Mouse (Mus musculus) hindbrain, postnatal 0 days (tissue): ENCODE results near the gene Gm45261. TPM values are rescaled to one million over a fixed set of nuclear protein-coding genes. Genes with fewer than 3 reads are reported as not detected.

Experiments
- ATAC-seq: fragments of 200-750 bp; cut with Nextera tagmentation; 2 replicates; pipeline ENCODE4 v1.8.0; 2017; ENCODE audit warnings: mild to moderate bottlenecking, moderate TSS enrichment, moderate library complexity
- DNase-seq: peaks from one replicate; pipeline ENCODE4 v3.0.0-alpha.2; 2015; ENCODE audit warnings: low spot score
- H3K27ac ChIP-seq: fragments of 300-500 bp; sonication (generic); 2 replicates; pipeline ENCODE4 v1.5.1; 2014; ENCODE audit warnings: mild to moderate bottlenecking
- H3K27me3 ChIP-seq: fragments of 300-500 bp; sonication (generic); 2 replicates; pipeline ENCODE4 v1.6.1; 2014; ENCODE audit warnings: low read length, mixed read lengths; ENCODE audit not compliant: insufficient read depth
- H3K36me3 ChIP-seq: fragments of 300-500 bp; sonication (generic); 2 replicates; pipeline ENCODE4 v1.6.1; 2014; ENCODE audit warnings: low read length, mixed read lengths; ENCODE audit not compliant: insufficient read depth
- H3K4me1 ChIP-seq: fragments of 300-500 bp; sonication (generic); 2 replicates; pipeline ENCODE4 v1.6.1; 2014; ENCODE audit warnings: antibody characterized with exemption, low read length, mixed read lengths; ENCODE audit not compliant: insufficient read depth
- H3K4me2 ChIP-seq: fragments of 300-500 bp; sonication (generic); 2 replicates; pipeline ENCODE4 v1.6.1; 2014; ENCODE audit warnings: low read depth, mild to moderate bottlenecking, low read length, moderate library complexity, mixed read lengths
- H3K4me3 ChIP-seq: fragments of 300-500 bp; sonication (generic); 2 replicates; pipeline ENCODE4 v1.5.1; 2014; ENCODE audit warnings: low read length
- H3K9ac ChIP-seq: fragments of 300-500 bp; sonication (generic); replicated peaks from 2 replicates; pipeline ENCODE4 v1.6.1; 2014; ENCODE audit warnings: mild to moderate bottlenecking, low read length, moderate library complexity, mixed read lengths
- H3K9me3 ChIP-seq: fragments of 300-500 bp; sonication (generic); 2 replicates; pipeline ENCODE4 v1.6.1; 2016; ENCODE audit warnings: low read length, mixed read lengths
- CTCF ChIP-seq: IDR thresholded peaks from 2 replicates; pipeline ENCODE4 v1.5.1; 2016; ENCODE audit warnings: antibody characterized with exemption, control low read depth, low read depth
- WGBS: fragments of 180-500 bp; shearing (Covaris S2); extraction: QIAGEN DNeasy Blood & Tissue Kit; methylation state at CpG from one replicate; pipeline ENCODE4 v1.1.7; 2014; 5-methylcytosine and 5-hydroxymethylcytosine counted together
- polyA plus RNA-seq: library from polyadenylated mRNA; unstranded; fragments of >200 nt; fragmentation: Nextera tagmentation; extraction: Ambion mirVana; gene quantifications from 2 replicates; pipeline ENCODE4 v1.2.1, GENCODE M21; 2015
- total RNA-seq: library from RNA; depleted of rRNA; stranded (reverse); fragments of >200 nt; gene quantifications from 2 replicates; pipeline ENCODE4 v1.2.3, GENCODE M21; 2014

The Gm45261 gene
- total and polyA plus RNA-seq, 2 experiments from 2014 or later: not detected

- ATAC-seq: no peak
- no peak overlapping the region for H3K4me2 ChIP-seq
Measured at GRCm38 (mm10) chr1:80474942-80475341, 13.7 kb upstream of the Gm45261 start.

GRCm38 (mm10) chr1:80472395-80472794 lies 11.1 kb upstream of the Gm45261 start:
- TF ChIP-seq CTCF: no peak
- H3K27me3 ChIP-seq: no peaks in the 10 kb centered on the region
- H3K36me3 ChIP-seq: no peaks in the 10 kb centered on the region
- no peak overlapping the region for H3K27ac ChIP-seq
- no peak for ATAC-seq
- no peak overlapping the region for H3K9ac ChIP-seq
- no peak overlapping the region for H3K4me3 ChIP-seq
- no peaks in the 10 kb centered on the region for H3K9me3 ChIP-seq
- no peak for DNase-seq
- H3K4me1 ChIP-seq: no peaks in the 10 kb centered on the region
- 88% methylated on average over 1 of the region's 1 CpGs for WGBS
- H3K4me2 ChIP-seq: no peak overlapping the region

More at GRCm38 (mm10) chr1:80474942-80475341, 13.7 kb upstream of the Gm45261 start:
- 66% methylated on average over 1 of the region's 1 CpGs for WGBS
- Histone ChIP-seq H3K4me3 (no peak overlapping the region), H3K9me3 (no peaks in the 10 kb centered on the region), H3K9ac (no peak overlapping the region), H3K27me3 (no peaks in the 10 kb centered on the region), H3K36me3 (no peaks in the 10 kb centered on the region), H3K4me1 (no peaks in the 10 kb centered on the region), H3K27ac (no peak overlapping the region)
- no peak for TF ChIP-seq CTCF
- no peak for DNase-seq

DNA sequence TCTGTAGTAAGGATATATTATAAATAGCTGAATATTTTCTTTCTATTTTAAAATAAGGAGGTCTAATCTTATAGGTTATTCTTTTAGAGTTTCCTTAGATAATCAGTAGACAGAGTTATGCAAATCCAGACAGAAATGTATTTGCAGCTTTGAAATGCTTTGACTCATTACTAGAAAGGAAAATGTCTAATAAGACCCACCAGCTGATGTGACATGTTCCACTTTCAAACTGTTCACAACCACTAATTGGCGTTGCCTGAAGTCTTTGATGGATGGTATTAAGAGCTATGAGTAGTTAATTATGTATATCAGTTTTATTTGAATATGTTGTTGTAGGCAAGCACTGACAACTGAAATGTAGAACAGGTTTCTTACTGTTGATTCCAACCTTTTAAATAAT lies 1.3 kb downstream of the Gm45261 start:
- Histone ChIP-seq H3K27me3 (no peaks in the 10 kb centered on the region), H3K4me2 (no peak overlapping the region), H3K36me3 (no peaks in the 10 kb centered on the region), H3K4me1 (no peaks in the 10 kb centered on the region), H3K4me3 (no peak overlapping the region), H3K9me3 (no peaks in the 10 kb centered on the region), H3K9ac (no peak overlapping the region), H3K27ac (no peak overlapping the region)
- TF ChIP-seq CTCF: no peak
- ATAC-seq (no peak), DNase-seq (no peak)
- 68% methylated on average over 1 of the region's 1 CpGs for WGBS

DNA sequence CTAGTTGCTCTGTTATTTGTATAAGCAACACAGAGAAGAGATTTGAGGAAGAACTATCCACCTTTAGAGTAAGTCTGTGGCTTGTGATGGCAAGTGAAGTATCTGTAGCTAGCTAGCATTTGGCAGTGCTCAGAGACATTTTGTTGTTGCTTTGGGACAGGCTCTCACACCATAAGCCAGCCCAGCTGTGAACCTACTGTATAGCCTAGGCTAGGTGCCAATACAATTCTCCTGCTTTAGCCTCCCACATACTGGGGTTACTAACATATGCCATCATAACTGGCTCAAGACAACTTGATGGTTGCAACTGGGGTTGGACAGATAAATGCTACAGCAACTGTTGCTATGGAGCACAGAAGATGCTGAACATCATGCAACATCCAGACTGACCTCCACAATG lies 1.8 kb downstream of the Gm45261 start:
- TF ChIP-seq CTCF: no peak
- no peak overlapping the region for H3K27ac ChIP-seq
- no peaks in the 10 kb centered on the region for H3K36me3 ChIP-seq
- H3K4me3 ChIP-seq: no peak overlapping the region
- ATAC-seq (no peak), DNase-seq (no peak)
- no peaks in the 10 kb centered on the region for H3K9me3 ChIP-seq
- no peaks in the 10 kb centered on the region for H3K4me1 ChIP-seq
- H3K27me3 ChIP-seq: no peaks in the 10 kb centered on the region
- no peak overlapping the region for H3K9ac ChIP-seq
- H3K4me2 ChIP-seq: no peak overlapping the region

DNA sequence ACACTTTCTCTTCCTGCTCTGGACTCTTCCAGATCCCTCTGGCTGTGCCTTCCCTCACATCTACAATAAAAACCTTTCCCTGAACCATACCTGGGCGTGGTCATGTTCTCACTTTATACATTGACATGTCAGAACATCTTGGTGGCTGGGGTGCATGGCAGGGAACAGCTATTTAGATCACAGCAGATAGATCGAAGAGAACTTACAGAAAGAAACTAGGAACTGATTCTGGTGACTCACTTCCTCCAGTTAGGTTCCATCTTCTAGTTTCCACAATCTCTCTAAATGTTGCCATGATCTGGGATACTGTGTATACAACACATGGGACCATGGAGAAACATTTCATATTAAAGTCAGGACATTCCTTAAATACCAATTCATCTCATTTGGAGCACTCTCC lies 7.3 kb downstream of the Gm45261 start:
- no peak overlapping the region for H3K9ac ChIP-seq
- no peak overlapping the region for H3K4me3 ChIP-seq
- H3K36me3 ChIP-seq: no peaks in the 10 kb centered on the region
- H3K27me3 ChIP-seq: no peaks in the 10 kb centered on the region
- TF ChIP-seq CTCF: no peak
- 80% methylated on average over 2 of the region's 2 CpGs for WGBS
- DNase-seq (no peak), ATAC-seq (no peak)
- H3K4me1 ChIP-seq: no peaks in the 10 kb centered on the region
- no peak overlapping the region for H3K27ac ChIP-seq
- H3K4me2 ChIP-seq: no peak overlapping the region
- no peaks in the 10 kb centered on the region for H3K9me3 ChIP-seq

DNA sequence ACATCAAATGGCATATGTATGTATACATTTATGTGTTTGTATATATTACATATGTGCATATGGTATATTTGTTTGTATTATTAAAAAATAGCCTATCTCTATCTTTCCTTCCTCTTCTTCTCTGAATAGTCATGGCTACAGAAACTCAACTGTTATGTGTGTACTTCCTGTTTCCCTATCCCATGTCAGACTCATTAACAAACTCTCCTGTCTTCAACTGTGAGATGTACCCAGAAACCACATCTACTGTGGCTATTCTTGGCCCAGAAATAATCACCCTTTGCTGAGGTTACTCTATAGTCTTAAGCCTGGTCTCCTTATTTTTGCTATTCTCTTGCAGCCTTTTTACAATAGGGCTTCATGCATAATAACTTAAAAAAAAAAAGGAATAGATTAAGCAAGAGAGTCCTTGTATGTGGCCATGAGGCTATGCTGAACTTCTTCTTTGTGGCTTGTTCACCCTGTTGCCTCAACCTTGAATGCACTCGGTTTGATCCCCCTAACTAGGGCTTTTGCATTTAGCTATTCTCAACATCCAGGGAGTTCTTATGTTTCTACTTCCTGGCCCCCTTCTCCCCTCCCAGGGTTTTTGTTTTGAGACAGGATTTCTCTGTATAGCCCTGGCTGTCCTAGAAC lies 9.2 kb downstream of the Gm45261 start:
- no peaks in the 10 kb centered on the region for H3K27me3 ChIP-seq
- no peak for TF ChIP-seq CTCF
- no peak overlapping the region for H3K27ac ChIP-seq
- no peak for ATAC-seq
- H3K9me3 ChIP-seq: no peaks in the 10 kb centered on the region
- no peak overlapping the region for H3K4me3 ChIP-seq
- WGBS: 84% methylated on average over 1 of the region's 1 CpGs
- H3K9ac ChIP-seq: no peak overlapping the region
- no peak for DNase-seq
- no peaks in the 10 kb centered on the region for H3K4me1 ChIP-seq
- H3K36me3 ChIP-seq: no peaks in the 10 kb centered on the region
- no peak overlapping the region for H3K4me2 ChIP-seq

DNA sequence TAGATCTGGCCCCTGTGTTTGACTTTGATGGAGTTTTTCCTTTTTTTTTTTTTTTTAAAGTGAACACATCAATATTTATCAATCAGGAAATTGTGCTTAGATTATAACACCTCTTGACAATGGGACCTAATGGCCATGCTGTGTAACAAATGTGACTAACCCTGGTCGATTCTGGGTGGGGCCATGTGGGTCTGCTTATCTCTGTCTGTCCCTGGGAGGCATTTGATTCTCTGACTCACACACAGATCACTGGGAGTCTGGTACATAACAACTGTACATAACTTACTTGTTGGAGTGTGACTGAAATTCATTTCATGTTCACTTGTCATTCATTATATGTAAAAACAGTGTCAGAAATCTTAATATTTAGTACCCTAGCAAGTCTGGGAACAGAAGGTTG lies 13.7 kb downstream of the Gm45261 start:
- DNase-seq (no peak), ATAC-seq (no peak)
- Histone ChIP-seq H3K4me3 (no peak overlapping the region), H3K4me1 (no peaks in the 10 kb centered on the region), H3K27ac (no peak overlapping the region), H3K4me2 (no peak overlapping the region), H3K27me3 (no peaks in the 10 kb centered on the region), H3K9me3 (no peaks in the 10 kb centered on the region), H3K9ac (no peak overlapping the region), H3K36me3 (no peaks in the 10 kb centered on the region)
- TF ChIP-seq CTCF: no peak
- 62% methylated on average over 1 of the region's 1 CpGs for WGBS
